Mouse (Mus musculus) stomach, embryonic 14.5 days (tissue): Measurements from ENCODE around the gene Ddb1. TPM values are rescaled to one million over a fixed set of nuclear protein-coding genes. Genes with fewer than 3 reads are reported as not detected.

ENCODE experiments used
- ATAC-seq: fragments of 200-750 bp; cut with Nextera tagmentation; 2 replicates; pipeline ENCODE4 v1.8.0; 2017; ENCODE audit warnings: low read depth, moderate TSS enrichment; ENCODE audit not compliant: insufficient number of reproducible peaks, insufficient read depth, low FRiP score
- H3K27ac ChIP-seq: fragments of 300-500 bp; sonication (generic); 2 replicates; pipeline ENCODE4 v1.5.1; 2014; ENCODE audit warnings: mild to moderate bottlenecking, low read length, moderate library complexity, mixed read lengths
- H3K27me3 ChIP-seq: fragments of 300-500 bp; sonication (generic); 2 replicates; pipeline ENCODE4 v1.6.1; 2014; ENCODE audit warnings: low read length, control low read depth, mixed read lengths; ENCODE audit not compliant: control insufficient read depth, insufficient read depth
- H3K36me3 ChIP-seq: fragments of 300-500 bp; sonication (generic); 2 replicates; pipeline ENCODE4 v1.6.1; 2014; ENCODE audit warnings: mild to moderate bottlenecking, control low read depth, low read length, moderate library complexity, mixed read lengths; ENCODE audit not compliant: control insufficient read depth, insufficient read depth
- H3K4me1 ChIP-seq: fragments of 300-500 bp; sonication (generic); 2 replicates; pipeline ENCODE4 v1.6.1; 2014; ENCODE audit warnings: low read length, control low read depth, mixed read lengths; ENCODE audit not compliant: control insufficient read depth, insufficient read depth
- H3K4me2 ChIP-seq: fragments of 300-500 bp; sonication (generic); replicated peaks from 2 replicates; pipeline ENCODE4 v1.6.1; 2014; ENCODE audit warnings: low read depth, low read length, control low read depth
- H3K4me3 ChIP-seq: fragments of 300-500 bp; sonication (generic); 2 replicates; pipeline ENCODE4 v1.5.1; 2014; ENCODE audit warnings: low read depth, low read length, control low read depth
- H3K9ac ChIP-seq: fragments of 300-500 bp; sonication (generic); replicated peaks from 2 replicates; pipeline ENCODE4 v1.6.1; 2014; ENCODE audit warnings: low read depth, mild to moderate bottlenecking, control low read depth, low read length, moderate library complexity, mixed read lengths
- H3K9me3 ChIP-seq: fragments of 300-500 bp; sonication (generic); 2 replicates; pipeline ENCODE4 v1.6.1; 2016; ENCODE audit warnings: low read depth, low read length, control low read depth; ENCODE audit not compliant: control insufficient read depth
- WGBS: fragments of 180-500 bp; shearing (Covaris S2); extraction: QIAGEN DNeasy Blood & Tissue Kit; methylation state at CpG from one replicate; pipeline ENCODE4 v1.1.7; 2014; 5-methylcytosine and 5-hydroxymethylcytosine counted together
- polyA plus RNA-seq: library from polyadenylated mRNA; unstranded; fragments of >200 nt; fragmentation: Nextera tagmentation; extraction: Ambion mirVana; gene quantifications from 2 replicates; pipeline ENCODE4 v1.2.1, GENCODE M21; 2014

Ddb1 gene
- polyA plus RNA-seq, 1 experiment from 2014 or later: 303 TPM

DNA sequence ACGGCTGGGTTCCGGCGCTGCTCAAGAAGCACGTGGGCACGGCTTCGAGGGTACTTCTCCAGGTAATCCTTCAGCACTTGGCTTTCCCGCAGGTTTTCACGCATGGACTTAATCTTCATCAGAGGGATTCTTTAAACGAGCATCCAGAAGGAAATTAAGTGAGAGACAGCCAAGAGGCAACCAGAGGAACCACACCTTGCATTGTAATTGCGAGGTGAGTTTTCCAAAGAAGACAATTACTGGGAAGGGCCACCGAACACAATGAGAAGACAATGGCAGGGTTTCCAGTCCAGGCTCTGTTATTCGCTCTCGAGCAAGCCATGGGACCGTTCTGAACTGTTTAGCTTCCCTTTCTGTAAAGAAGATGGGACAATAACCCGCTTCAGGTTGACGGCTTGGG lies 71.5 kb downstream of the Ddb1 start:
- ATAC-seq: no peak
- Histone ChIP-seq H3K27me3 (no peaks in the 10 kb centered on the region), H3K4me3 (no peak overlapping the region), H3K4me1 (no peaks in the 10 kb centered on the region), H3K9me3 (no peaks in the 10 kb centered on the region), H3K9ac (no peak overlapping the region), H3K4me2 (no peak overlapping the region), H3K36me3 (no peaks in the 10 kb centered on the region), H3K27ac (no peak overlapping the region)
- WGBS: 82% methylated on average over 16 of the region's 16 CpGs

DNA sequence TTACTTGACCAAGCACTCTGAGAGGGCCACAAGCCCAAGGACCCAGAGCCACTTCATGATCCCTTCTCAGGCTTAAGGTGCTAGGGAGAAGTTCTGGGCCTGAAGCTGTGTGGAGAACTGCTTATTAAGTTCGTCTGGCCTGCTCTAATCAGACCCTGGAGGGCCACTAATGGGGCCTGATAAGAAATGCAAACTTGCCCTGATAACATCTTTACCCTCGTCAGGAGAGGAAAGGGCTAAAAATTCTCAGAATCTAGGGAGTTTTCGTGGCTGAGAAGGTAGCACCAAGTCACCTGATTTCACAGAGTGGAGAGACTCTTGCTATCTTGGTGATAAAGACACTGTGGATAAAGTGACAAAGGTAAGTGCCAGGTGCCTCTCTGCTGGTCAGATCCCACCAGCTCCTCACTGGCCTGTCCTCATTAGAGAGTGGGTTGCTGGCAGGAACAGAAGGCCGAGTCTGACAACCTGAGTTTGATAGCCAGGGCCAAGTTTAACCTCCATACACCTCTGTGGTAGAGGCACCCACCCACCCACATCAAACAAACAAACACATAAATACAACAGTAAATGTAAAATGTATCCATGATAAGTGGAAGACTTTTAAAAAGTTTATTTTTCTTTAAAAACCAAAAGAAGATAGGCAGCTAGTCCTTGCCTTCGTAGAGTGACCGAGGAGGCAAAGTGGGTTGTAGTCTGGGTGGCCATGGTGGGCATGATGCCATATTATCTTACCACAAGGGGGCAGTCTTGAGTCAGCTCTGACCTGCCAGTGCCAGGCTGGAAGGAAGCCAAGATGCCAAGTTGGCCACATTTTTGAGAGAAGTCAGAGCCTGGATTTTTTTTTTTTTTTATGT lies 73.0 kb downstream of the Ddb1 start, which contains the start of gene Pga5:
Gene Pga5, minus strand, starts transcription at position 157 of the 857 bp plus-strand sequence.
- ATAC-seq: peak; percentile 37; the same call in 1 of the 2 replicates
- Histone ChIP-seq H3K27me3 (no peaks in the 10 kb centered on the region), H3K9ac (no peak within 1 kb of the TSS), H3K4me3 (no peak within 1 kb of the TSS), H3K27ac (no peak within 1 kb of the TSS), H3K36me3 (no peaks in the 10 kb centered on the region), H3K9me3 (no peaks in the 10 kb centered on the region), H3K4me1 (no peaks in the 10 kb centered on the region), H3K4me2 (no peak within 1 kb of the TSS)
- WGBS: 40% methylated on average over 6 of the region's 6 CpGs

DNA sequence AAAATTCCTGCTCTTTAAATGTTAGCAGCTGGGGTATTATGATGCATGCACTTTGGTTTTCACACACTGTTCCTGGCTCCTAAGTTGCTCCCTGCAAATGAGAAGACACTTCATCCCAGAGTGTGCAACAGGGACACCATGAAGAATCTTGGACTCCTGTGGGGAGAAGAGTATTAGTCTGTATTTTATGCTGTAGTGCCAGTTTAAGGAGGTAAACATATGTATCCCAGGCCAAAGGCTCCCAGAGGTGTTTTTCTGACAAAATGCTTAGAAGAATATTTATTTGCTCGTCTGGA lies 73.6 kb downstream of the Ddb1 start:
- H3K9ac ChIP-seq: no peak overlapping the region
- no peak overlapping the region for H3K4me3 ChIP-seq
- WGBS: 71% methylated on average over 1 of the region's 1 CpGs
- H3K4me2 ChIP-seq: no peak overlapping the region
- no peaks in the 10 kb centered on the region for H3K27me3 ChIP-seq
- no peaks in the 10 kb centered on the region for H3K36me3 ChIP-seq
- H3K4me1 ChIP-seq: no peaks in the 10 kb centered on the region
- H3K9me3 ChIP-seq: no peaks in the 10 kb centered on the region
- ATAC-seq: no peak
- no peak overlapping the region for H3K27ac ChIP-seq

Other genes starting within 250 kb of the Ddb1 start
- 1.2 and 1.6 TPM in 2 replicates for gene Syt7, start 216.2 kb upstream of the Ddb1 start, polyA plus RNA-seq
- gene Lrrc10b, start 147.9 kb upstream of the Ddb1 start, polyA plus RNA-seq: 0.42 and 0.66 TPM in 2 replicates
- gene Ppp1r32, start 122.4 kb upstream of the Ddb1 start, polyA plus RNA-seq: 0.17 TPM in 1 of 2 replicates, not detected in the other
- 57.1 and 58.8 TPM in 2 replicates for gene Cpsf7, start 80.1 kb upstream of the Ddb1 start, polyA plus RNA-seq
- gene Sdhaf2, start 79.2 kb upstream of the Ddb1 start, polyA plus RNA-seq: 57.9 and 64.5 TPM in 2 replicates
- gene Tmem216, start 49.1 kb upstream of the Ddb1 start, polyA plus RNA-seq: 52.7 and 53.8 TPM in 2 replicates
- gene Cyb561a3, start 28.2 kb upstream of the Ddb1 start, polyA plus RNA-seq: 18.9 TPM in 2 replicates
- 37.0 and 38.4 TPM in 2 replicates for gene Tmem138, start 28.0 kb upstream of the Ddb1 start, polyA plus RNA-seq
- 17.7 and 19.2 TPM in 2 replicates for gene Tkfc, start 327 bp downstream of the Ddb1 start, polyA plus RNA-seq
- 1.1 and 1.9 TPM in 2 replicates for gene Vwce, start 28.9 kb downstream of the Ddb1 start, polyA plus RNA-seq
- gene Pga5, start 72.7 kb downstream of the Ddb1 start, polyA plus RNA-seq: 10.2 and 14.1 TPM in 2 replicates
- gene Vps37c, start 83.4 kb downstream of the Ddb1 start, polyA plus RNA-seq: 37.5 and 40.4 TPM in 2 replicates
- 0.77 and 2.1 TPM in 2 replicates for gene Cd5, start 133.7 kb downstream of the Ddb1 start, polyA plus RNA-seq
- 0.58 TPM in 1 of 2 replicates, not detected in the other for gene Cd6, start 224.7 kb downstream of the Ddb1 start, polyA plus RNA-seq
- gene Slc15a3, start 234.4 kb downstream of the Ddb1 start, polyA plus RNA-seq: 0.45 and 0.52 TPM in 2 replicates